Mouse (Mus musculus): ENCODE data around the gene Snx5. TPM values are rescaled to one million over a fixed set of nuclear protein-coding genes. Genes with fewer than 3 reads are reported as not detected.

Snx5 gene
- polyA plus RNA-seq (2012; ENCODE audit: low replicate concordance): 16.6 and 35.2 TPM in 2 replicates

DNA sequence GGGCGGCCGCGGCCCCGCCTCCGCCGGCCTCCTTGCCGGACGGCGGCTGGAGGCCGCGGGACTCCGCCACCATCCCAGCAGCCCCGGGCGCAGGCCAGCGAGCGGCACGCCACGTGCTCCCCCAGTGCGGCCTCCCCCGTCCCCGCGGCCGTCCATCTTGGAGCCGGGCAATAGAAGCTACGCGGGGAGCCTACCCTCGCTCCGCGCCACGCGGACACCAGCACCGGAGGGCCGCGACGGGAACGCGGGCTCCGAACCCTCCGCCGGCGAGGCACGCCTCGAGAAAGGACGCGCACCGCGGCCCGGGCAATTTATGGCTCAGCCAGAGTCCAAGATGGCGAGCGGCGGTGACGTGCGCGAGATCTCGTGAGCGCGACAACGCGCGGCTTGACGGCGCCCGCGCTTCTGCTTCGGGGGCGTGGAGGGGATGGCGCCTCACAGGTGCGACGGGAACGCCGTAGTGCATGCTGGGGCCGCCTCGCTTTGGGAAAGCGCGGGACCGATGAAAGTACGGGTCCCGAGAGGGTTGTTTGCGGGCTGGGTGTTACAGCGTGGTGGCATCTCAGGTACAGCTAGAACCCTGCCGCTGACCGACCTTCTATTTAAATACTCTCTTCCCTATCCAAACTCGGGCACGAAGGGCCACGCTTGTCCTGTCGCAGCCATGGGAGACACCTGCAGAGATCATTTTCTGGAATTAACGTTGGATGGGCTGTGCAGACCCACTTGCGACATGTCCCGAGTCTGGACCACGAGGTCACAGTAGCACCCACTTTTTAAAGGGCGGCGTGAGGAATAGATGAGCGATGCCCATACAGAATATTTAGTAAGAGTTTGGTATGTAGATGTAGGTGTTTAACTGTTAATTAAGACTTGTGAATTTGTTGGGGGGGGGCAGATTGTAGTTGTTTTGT is at the start of gene Snx5, which contains the start of gene Mgme1:
Snx5 (minus strand) TSS at position 400 of the 914 bp plus-strand sequence.
Mgme1 (plus strand) TSS at position 157 of the 914 bp plus-strand sequence.

Other genes starting within 250 kb of the Snx5 start
- not detected in 2 replicates for gene Banf2, start 237.8 kb downstream of the Snx5 start, polyA plus RNA-seq (2012; ENCODE audit: low replicate concordance)
- gene Mgme1, start 243 bp downstream of the Snx5 start, polyA plus RNA-seq (2012; ENCODE audit: low replicate concordance): 0.39 and 2.3 TPM in 2 replicates
- not detected in 2 replicates for gene Ovol2, start 61.2 kb upstream of the Snx5 start, polyA plus RNA-seq (2012; ENCODE audit: low replicate concordance)
- 7.3 and 27.2 TPM in 2 replicates for gene Kat14, start 98.1 kb upstream of the Snx5 start, polyA plus RNA-seq (2012; ENCODE audit: low replicate concordance)
- gene Pet117, start 98.1 kb upstream of the Snx5 start, polyA plus RNA-seq (2012; ENCODE audit: low replicate concordance): 11.1 TPM in 1 of 2 replicates, not detected in the other